Mouse (Mus musculus) neural tube, embryonic 15.5 days (tissue): ENCODE data around the gene Gm49416. TPM values are rescaled to one million over a fixed set of nuclear protein-coding genes. Genes with fewer than 3 reads are reported as not detected.
A peak's percentile ranks its signal among the peaks of the same experiment; 100 is the strongest.

Source experiments
- ATAC-seq: fragments of 200-750 bp; cut with Nextera tagmentation; 2 replicates; pipeline ENCODE4 v1.8.0; 2017; ENCODE audit warnings: mild to moderate bottlenecking, moderate TSS enrichment, moderate library complexity; ENCODE audit not compliant: low FRiP score
- H3K27ac ChIP-seq: fragments of 300-500 bp; sonication (generic); replicated peaks from 2 replicates; pipeline ENCODE4 v1.5.1; 2015; ENCODE audit warnings: mild to moderate bottlenecking, inconsistent platforms
- H3K27me3 ChIP-seq: fragments of 300-500 bp; sonication (generic); replicated peaks from 2 replicates; pipeline ENCODE4 v1.6.1; 2015; ENCODE audit warnings: inconsistent platforms
- H3K36me3 ChIP-seq: fragments of 300-500 bp; sonication (generic); 2 replicates; pipeline ENCODE4 v1.6.1; 2015; ENCODE audit warnings: inconsistent platforms
- H3K4me1 ChIP-seq: fragments of 300-500 bp; sonication (generic); 2 replicates; pipeline ENCODE4 v1.6.1; 2015; ENCODE audit warnings: inconsistent platforms
- H3K4me2 ChIP-seq: fragments of 300-500 bp; sonication (generic); 2 replicates; pipeline ENCODE4 v1.6.1; 2015; ENCODE audit warnings: inconsistent platforms, mild to moderate bottlenecking, moderate library complexity
- H3K4me3 ChIP-seq: fragments of 300-500 bp; sonication (generic); replicated peaks from 2 replicates; pipeline ENCODE4 v1.5.1; 2015; ENCODE audit warnings: mild to moderate bottlenecking, inconsistent platforms
- H3K9ac ChIP-seq: fragments of 300-500 bp; sonication (generic); replicated peaks from 2 replicates; pipeline ENCODE4 v1.6.1; 2015; ENCODE audit warnings: mild to moderate bottlenecking, inconsistent platforms
- H3K9me3 ChIP-seq: fragments of 300-500 bp; sonication (generic); replicated peaks from 2 replicates; pipeline ENCODE4 v1.6.1; 2016; ENCODE audit warnings: inconsistent platforms
- WGBS: fragments of 180-500 bp; shearing (Covaris S2); methylation state at CpG from one replicate; pipeline ENCODE4 v1.1.7; 2015; ENCODE audit warnings: mixed read lengths; 5-methylcytosine and 5-hydroxymethylcytosine counted together
- polyA plus RNA-seq: library from polyadenylated mRNA; unstranded; fragments of >200 nt; fragmentation: Nextera tagmentation; extraction: Ambion mirVana; gene quantifications from 2 replicates; pipeline ENCODE4 v1.2.1, GENCODE M21; 2015

The Gm49416 gene
- polyA plus RNA-seq, 1 experiment from 2014 or later, result 0.45 TPM

- ATAC-seq, result no peak; the same call in 1 of the 2 replicates
- Histone ChIP-seq H3K27ac (no peak overlapping the region; the same call in 1 of the 2 replicates), H3K4me1 (peaks cover 24% of the 10 kb centered on the region), H3K4me3 (peak overlapping the region; percentile 52), H3K4me2 (peak overlapping the region; percentile 72), H3K9me3 (no peaks in the 10 kb centered on the region), H3K27me3 (no peaks in the 10 kb centered on the region), H3K36me3 (peaks cover 22% of the 10 kb centered on the region), H3K9ac (peak overlapping the region; percentile 50)
- 15% methylated on average over 16 of the region's 16 CpGs for WGBS
These were observed 40.0 kb downstream of the Gm49416 start for GRCm38 (mm10) chr19:8928689-8929223.

GRCm38 (mm10) chr19:8929224-8930088 is 40.7 kb downstream of the Gm49416 start, which contains the start of the genes Rom1 and Eml3:
TSS of gene Rom1 (minus strand) at chr19:8929356.
TSS of gene Eml3 (plus strand) at chr19:8929552.
- Histone ChIP-seq H3K27me3 (no peaks in the 10 kb centered on the region), H3K4me1 (peaks cover 24% of the 10 kb centered on the region), H3K36me3 (peaks cover 22% of the 10 kb centered on the region), H3K9me3 (no peaks in the 10 kb centered on the region), H3K4me2 (peak within 1 kb of the TSS; percentile 72), H3K9ac (peak within 1 kb of the TSS; percentile 50), H3K4me3 (peak within 1 kb of the TSS; percentile 52), H3K27ac (peak within 1 kb of the TSS; percentile 60; the same call in 1 of the 2 replicates)
- under 1% methylated on average over 58 of the region's 74 CpGs for WGBS
- ATAC-seq, result peak; percentile 64

- H3K36me3 ChIP-seq, result peaks cover 22% of the 10 kb centered on the region
- peaks cover 24% of the 10 kb centered on the region for H3K4me1 ChIP-seq
- 0 out of 2 replicates have a peak overlapping the region, but pooled peaks have one; percentile 60 for H3K27ac ChIP-seq
- H3K27me3 ChIP-seq, result no peaks in the 10 kb centered on the region
- peak overlapping the region; percentile 72 for H3K4me2 ChIP-seq
- WGBS, result 11% methylated on average over 11 of the region's 11 CpGs
- ATAC-seq, result no peak
- no peaks in the 10 kb centered on the region for H3K9me3 ChIP-seq
- H3K4me3 ChIP-seq, result peak overlapping the region; percentile 52
- H3K9ac ChIP-seq, result peak overlapping the region; percentile 50
These were observed 41.4 kb downstream of the Gm49416 start for GRCm38 (mm10) chr19:8930117-8930516.

GRCm38 (mm10) chr19:8930771-8931170 is 42.0 kb downstream of the Gm49416 start:
- Histone ChIP-seq H3K9ac (0 out of 2 replicates have a peak overlapping the region, but pooled peaks have one; percentile 50), H3K27ac (no peak overlapping the region), H3K27me3 (no peaks in the 10 kb centered on the region), H3K4me3 (0 out of 2 replicates have a peak overlapping the region, but pooled peaks have one; percentile 52), H3K9me3 (no peaks in the 10 kb centered on the region), H3K36me3 (peaks cover 17% of the 10 kb centered on the region), H3K4me1 (peaks cover 24% of the 10 kb centered on the region), H3K4me2 (peak overlapping the region; percentile 72)
- ATAC-seq, result no peak
- WGBS, result 84% methylated on average over 7 of the region's 7 CpGs

- no peak overlapping the region for H3K4me3 ChIP-seq
- H3K9me3 ChIP-seq, result no peaks in the 10 kb centered on the region
- WGBS, result 92% methylated on average over 2 of the region's 2 CpGs
- peaks cover 15% of the 10 kb centered on the region for H3K4me1 ChIP-seq
- H3K9ac ChIP-seq, result no peak overlapping the region
- no peaks in the 10 kb centered on the region for H3K27me3 ChIP-seq
- H3K4me2 ChIP-seq, result no peak overlapping the region
- no peak for ATAC-seq
- no peak overlapping the region for H3K27ac ChIP-seq
- H3K36me3 ChIP-seq, result peaks cover 7% of the 10 kb centered on the region; the same call in 1 of the 2 replicates
These were observed 48.0 kb downstream of the Gm49416 start for GRCm38 (mm10) chr19:8936736-8937135.

- ATAC-seq, result no peak
- H3K27me3 ChIP-seq, result no peaks in the 10 kb centered on the region
- 71% methylated on average over 15 of the region's 15 CpGs for whole genome bisulfite sequencing
- H3K4me3 ChIP-seq, result peak overlapping the region; percentile 94
- H3K36me3 ChIP-seq, result peaks cover 21% of the 10 kb centered on the region
- peaks cover 45% of the 10 kb centered on the region for H3K4me1 ChIP-seq
- H3K9ac ChIP-seq, result peak overlapping the region; percentile 57; the same call in 1 of the 2 replicates
- H3K4me2 ChIP-seq, result peak overlapping the region; percentile 70
- no peak overlapping the region; the same call in 1 of the 2 replicates for H3K27ac ChIP-seq
- no peaks in the 10 kb centered on the region for H3K9me3 ChIP-seq
These were observed 51.9 kb downstream of the Gm49416 start for GRCm38 (mm10) chr19:8940526-8941133.

- Histone ChIP-seq H3K4me3 (peak overlapping the region; percentile 94), H3K9me3 (no peaks in the 10 kb centered on the region), H3K27ac (peak overlapping the region; percentile 97), H3K27me3 (no peaks in the 10 kb centered on the region), H3K9ac (peak overlapping the region; percentile 57), H3K36me3 (peaks cover 26% of the 10 kb centered on the region), H3K4me1 (peaks cover 45% of the 10 kb centered on the region), H3K4me2 (peak overlapping the region; percentile 70)
- 19% methylated on average over 10 of the region's 10 CpGs for WGBS
- ATAC-seq, result peak; percentile 22
These were observed 52.4 kb downstream of the Gm49416 start for GRCm38 (mm10) chr19:8941136-8941514.

GRCm38 (mm10) chr19:8941515-8942217 is 52.9 kb downstream of the Gm49416 start, which contains the start of gene Mta2:
TSS of gene Mta2 (plus strand) at chr19:8941875.
- H3K4me3 ChIP-seq, result peak within 1 kb of the TSS; percentile 94
- under 1% methylated on average over 61 of the region's 64 CpGs for WGBS
- H3K27me3 ChIP-seq, result no peaks in the 10 kb centered on the region
- H3K9ac ChIP-seq, result peak within 1 kb of the TSS; percentile 98
- H3K36me3 ChIP-seq, result peaks cover 31% of the 10 kb centered on the region
- peaks cover 45% of the 10 kb centered on the region for H3K4me1 ChIP-seq
- H3K4me2 ChIP-seq, result peak within 1 kb of the TSS; percentile 70
- peak within 1 kb of the TSS; percentile 97 for H3K27ac ChIP-seq
- no peaks in the 10 kb centered on the region for H3K9me3 ChIP-seq
- ATAC-seq, result peak; percentile 97

GRCm38 (mm10) chr19:8942276-8942964 is 53.7 kb downstream of the Gm49416 start:
- Histone ChIP-seq H3K4me3 (peak overlapping the region; percentile 94), H3K27ac (peak overlapping the region; percentile 97), H3K9me3 (no peaks in the 10 kb centered on the region), H3K9ac (peak overlapping the region; percentile 98), H3K4me2 (peak overlapping the region; percentile 70), H3K27me3 (no peaks in the 10 kb centered on the region), H3K4me1 (peaks cover 45% of the 10 kb centered on the region), H3K36me3 (peaks cover 34% of the 10 kb centered on the region)
- ATAC-seq, result peak; percentile 77
- WGBS, result under 1% methylated on average over 46 of the region's 46 CpGs

GRCm38 (mm10) chr19:8943047-8943446 is 54.3 kb downstream of the Gm49416 start:
- Histone ChIP-seq H3K9ac (peak overlapping the region; percentile 98), H3K9me3 (no peaks in the 10 kb centered on the region), H3K4me1 (peaks cover 45% of the 10 kb centered on the region), H3K4me3 (peak overlapping the region; percentile 94), H3K36me3 (peaks cover 37% of the 10 kb centered on the region), H3K4me2 (peak overlapping the region; percentile 70), H3K27me3 (no peaks in the 10 kb centered on the region), H3K27ac (no peak overlapping the region; the same call in 1 of the 2 replicates)
- 66% methylated on average over 2 of the region's 2 CpGs for WGBS
- ATAC-seq, result no peak
